Mouse (Mus musculus) kidney, postnatal 0 days (tissue): Measurements from ENCODE around the gene Elmo2. TPM values are rescaled to one million over a fixed set of nuclear protein-coding genes. Genes with fewer than 3 reads are reported as not detected.

Experiments
- ATAC-seq: fragments of 200-750 bp; cut with Nextera tagmentation; replicated peaks from 2 replicates; pipeline ENCODE4 v1.8.0; 2017; ENCODE audit warnings: low read depth, moderate number of reproducible peaks, moderate TSS enrichment, moderate library complexity; ENCODE audit not compliant: low FRiP score
- DNase-seq: peaks from one replicate; pipeline ENCODE4 v3.0.0-alpha.2; 2016; ENCODE audit warnings: low spot score
- H3K27ac ChIP-seq: fragments of 300-500 bp; sonication (generic); 2 replicates; pipeline ENCODE4 v1.5.1; 2014; ENCODE audit warnings: mild to moderate bottlenecking
- H3K27me3 ChIP-seq: fragments of 300-500 bp; sonication (generic); 2 replicates; pipeline ENCODE4 v1.6.1; 2014; ENCODE audit warnings: low read length, mixed read lengths; ENCODE audit not compliant: insufficient read depth
- H3K36me3 ChIP-seq: fragments of 300-500 bp; sonication (generic); 2 replicates; pipeline ENCODE4 v1.6.1; 2014; ENCODE audit warnings: low read length, mixed read lengths; ENCODE audit not compliant: insufficient read depth
- H3K4me1 ChIP-seq: fragments of 300-500 bp; sonication (generic); replicated peaks from 2 replicates; pipeline ENCODE4 v1.6.1; 2014; ENCODE audit warnings: antibody characterized with exemption, low read length, mixed read lengths; ENCODE audit not compliant: insufficient read depth
- H3K4me2 ChIP-seq: fragments of 300-500 bp; sonication (generic); 2 replicates; pipeline ENCODE4 v1.6.1; 2014; ENCODE audit warnings: mild to moderate bottlenecking, low read length, moderate library complexity, mixed read lengths
- H3K4me3 ChIP-seq: fragments of 300-500 bp; sonication (generic); replicated peaks from 2 replicates; pipeline ENCODE4 v1.5.1; 2014; ENCODE audit warnings: low read depth, low read length
- H3K9ac ChIP-seq: fragments of 300-500 bp; sonication (generic); 2 replicates; pipeline ENCODE4 v1.6.1; 2014; ENCODE audit warnings: low read depth, low read length
- H3K9me3 ChIP-seq: fragments of 300-500 bp; sonication (generic); replicated peaks from 2 replicates; pipeline ENCODE4 v1.6.1; 2016; ENCODE audit warnings: low read length, inconsistent platforms, mixed read lengths
- CTCF ChIP-seq: IDR thresholded peaks from 2 replicates; pipeline ENCODE4 v1.5.1; 2016; ENCODE audit warnings: antibody characterized with exemption, low read depth, mild to moderate bottlenecking, moderate library complexity
- WGBS: fragments of 180-500 bp; shearing (Covaris S2); extraction: QIAGEN DNeasy Blood & Tissue Kit; methylation state at CpG from one replicate; pipeline ENCODE4 v1.1.7; 2014; 5-methylcytosine and 5-hydroxymethylcytosine counted together
- polyA plus RNA-seq: library from polyadenylated mRNA; unstranded; fragments of >200 nt; fragmentation: Nextera tagmentation; extraction: Ambion mirVana; gene quantifications from 2 replicates; pipeline ENCODE4 v1.2.1, GENCODE M21; 2015

Gene Elmo2
- polyA plus RNA-seq, 1 experiment from 2014 or later: 51.5 TPM

- Histone ChIP-seq H3K4me1 (no peaks in the 10 kb centered on the region), H3K27ac (no peak overlapping the region), H3K9me3 (0 out of 2 replicates have a peak, but pooled peaks cover 6% of the 10 kb centered on the region), H3K36me3 (no peaks in the 10 kb centered on the region), H3K4me3 (no peak overlapping the region), H3K9ac (no peak overlapping the region), H3K4me2 (no peak overlapping the region), H3K27me3 (no peaks in the 10 kb centered on the region)
- WGBS: 17% methylated on average over 8 of the region's 8 CpGs
- peak; percentile 91 for DNase-seq
- ATAC-seq: peak; percentile 57; the same call in 1 of the 2 replicates
- peak; percentile 75 for TF ChIP-seq CTCF
Observed at GRCm38 (mm10) chr2:165349466-165349865, 23.2 kb upstream of the Elmo2 start.

- H3K4me2 ChIP-seq: no peak overlapping the region
- H3K36me3 ChIP-seq: no peaks in the 10 kb centered on the region
- no peaks in the 10 kb centered on the region for H3K27me3 ChIP-seq
- DNase-seq (no peak), ATAC-seq (no peak)
- 93% methylated on average over 5 of the region's 5 CpGs for WGBS
- no peak overlapping the region for H3K4me3 ChIP-seq
- H3K9ac ChIP-seq: no peak overlapping the region
- no peak overlapping the region for H3K27ac ChIP-seq
- no peaks in the 10 kb centered on the region for H3K9me3 ChIP-seq
- TF ChIP-seq CTCF: no peak
- no peaks in the 10 kb centered on the region for H3K4me1 ChIP-seq
Observed at GRCm38 (mm10) chr2:165346180-165346579, 19.9 kb upstream of the Elmo2 start.

GRCm38 (mm10) chr2:165337191-165337590, 10.9 kb upstream of the Elmo2 start:
- TF ChIP-seq CTCF: peak; percentile 84
- DNase-seq (peak; percentile 77), ATAC-seq (no peak)
- Histone ChIP-seq H3K36me3 (no peaks in the 10 kb centered on the region), H3K4me1 (0 out of 2 replicates have a peak, but pooled peaks cover 4% of the 10 kb centered on the region), H3K9ac (no peak overlapping the region), H3K4me3 (no peak overlapping the region), H3K27ac (no peak overlapping the region), H3K4me2 (no peak overlapping the region), H3K9me3 (no peaks in the 10 kb centered on the region), H3K27me3 (no peaks in the 10 kb centered on the region)
- 26% methylated on average over 3 of the region's 3 CpGs for WGBS

- ATAC-seq (no peak), DNase-seq (no peak)
- Histone ChIP-seq H3K27me3 (no peaks in the 10 kb centered on the region), H3K36me3 (no peaks in the 10 kb centered on the region), H3K9ac (no peak overlapping the region), H3K27ac (no peak overlapping the region), H3K4me3 (no peak overlapping the region), H3K4me2 (no peak overlapping the region), H3K9me3 (no peaks in the 10 kb centered on the region), H3K4me1 (0 out of 2 replicates have a peak, but pooled peaks cover 3% of the 10 kb centered on the region)
- TF ChIP-seq CTCF: no peak
- 54% methylated on average over 14 of the region's 14 CpGs for WGBS
Observed at GRCm38 (mm10) chr2:165332610-165333210, 6.4 kb upstream of the Elmo2 start.

GRCm38 (mm10) chr2:165329703-165330102, 3.4 kb upstream of the Elmo2 start:
- Histone ChIP-seq H3K4me3 (no peak overlapping the region), H3K27ac (no peak overlapping the region), H3K4me2 (no peak overlapping the region), H3K4me1 (peaks cover 5% of the 10 kb centered on the region), H3K9me3 (no peaks in the 10 kb centered on the region), H3K9ac (no peak overlapping the region), H3K27me3 (no peaks in the 10 kb centered on the region), H3K36me3 (no peaks in the 10 kb centered on the region)
- no peak for ATAC-seq
- DNase-seq: no peak
- no peak for TF ChIP-seq CTCF
- WGBS: 32% methylated on average over 3 of the region's 3 CpGs

- DNase-seq (no peak), ATAC-seq (no peak)
- no peaks in the 10 kb centered on the region for H3K36me3 ChIP-seq
- no peaks in the 10 kb centered on the region for H3K27me3 ChIP-seq
- H3K4me2 ChIP-seq: no peak overlapping the region
- no peak for TF ChIP-seq CTCF
- H3K4me1 ChIP-seq: peaks cover 14% of the 10 kb centered on the region
- no peaks in the 10 kb centered on the region for H3K9me3 ChIP-seq
- WGBS: 80% methylated on average over 5 of the region's 5 CpGs
- H3K9ac ChIP-seq: no peak overlapping the region
- H3K4me3 ChIP-seq: no peak overlapping the region
- no peak overlapping the region for H3K27ac ChIP-seq
Observed at GRCm38 (mm10) chr2:165328746-165329145, 2.5 kb upstream of the Elmo2 start.

- Histone ChIP-seq H3K9ac (no peak overlapping the region; the same call in 1 of the 2 replicates), H3K36me3 (no peaks in the 10 kb centered on the region), H3K4me1 (peaks cover 20% of the 10 kb centered on the region), H3K9me3 (no peaks in the 10 kb centered on the region), H3K27me3 (no peaks in the 10 kb centered on the region), H3K27ac (peak overlapping the region; percentile 74; the same call in 1 of the 2 replicates), H3K4me3 (no peak overlapping the region), H3K4me2 (peak overlapping the region; percentile 88)
- 41% methylated on average over 7 of the region's 7 CpGs for WGBS
- DNase-seq: no peak
- no peak for ATAC-seq
- no peak for TF ChIP-seq CTCF
Observed at GRCm38 (mm10) chr2:165327386-165327785, 1.1 kb upstream of the Elmo2 start.
